Mouse (Mus musculus) kidney, embryonic 14.5 days (tissue): ENCODE results near the gene 5830411N06Rik. TPM values are rescaled to one million over a fixed set of nuclear protein-coding genes. Genes with fewer than 3 reads are reported as not detected.

Experiments used
- ATAC-seq: fragments of 200-750 bp; cut with Nextera tagmentation; 2 replicates; pipeline ENCODE4 v1.8.0; 2017; ENCODE audit warnings: moderate number of reproducible peaks, mild to moderate bottlenecking, moderate TSS enrichment, moderate library complexity; ENCODE audit not compliant: low FRiP score, low TSS enrichment
- H3K27ac ChIP-seq: fragments of 300-500 bp; sonication (generic); 2 replicates; pipeline ENCODE4 v1.5.1; 2014; ENCODE audit warnings: low read depth, mild to moderate bottlenecking, low read length, moderate library complexity, mixed read lengths
- H3K27me3 ChIP-seq: fragments of 300-500 bp; sonication (generic); 2 replicates; pipeline ENCODE4 v1.6.1; 2014; ENCODE audit warnings: mild to moderate bottlenecking, low read length; ENCODE audit not compliant: control insufficient read depth, insufficient read depth
- H3K36me3 ChIP-seq: fragments of 300-500 bp; sonication (generic); 2 replicates; pipeline ENCODE4 v1.6.1; 2014; ENCODE audit warnings: low read length, mixed read lengths; ENCODE audit not compliant: control insufficient read depth, insufficient read depth
- H3K4me1 ChIP-seq: fragments of 300-500 bp; sonication (generic); 2 replicates; pipeline ENCODE4 v1.6.1; 2014; ENCODE audit warnings: low read length, mixed read lengths; ENCODE audit not compliant: control insufficient read depth, insufficient read depth
- H3K4me2 ChIP-seq: fragments of 300-500 bp; sonication (generic); replicated peaks from 2 replicates; pipeline ENCODE4 v1.6.1; 2014; ENCODE audit warnings: low read depth, mild to moderate bottlenecking, low read length
- H3K4me3 ChIP-seq: fragments of 300-500 bp; sonication (generic); 2 replicates; pipeline ENCODE4 v1.5.1; 2014; ENCODE audit warnings: mild to moderate bottlenecking, low read length
- H3K9ac ChIP-seq: fragments of 300-500 bp; sonication (generic); 2 replicates; pipeline ENCODE4 v1.6.1; 2014; ENCODE audit warnings: low read depth, mild to moderate bottlenecking, low read length, moderate library complexity
- H3K9me3 ChIP-seq: fragments of 300-500 bp; sonication (generic); 2 replicates; pipeline ENCODE4 v1.6.1; 2016; ENCODE audit warnings: low read length; ENCODE audit not compliant: control insufficient read depth
- WGBS: fragments of 180-500 bp; shearing (Covaris S2); extraction: QIAGEN DNeasy Blood & Tissue Kit; methylation state at CpG from one replicate; pipeline ENCODE4 v1.1.7; 2014; 5-methylcytosine and 5-hydroxymethylcytosine counted together
- polyA plus RNA-seq: library from polyadenylated mRNA; unstranded; fragments of >200 nt; fragmentation: Nextera tagmentation; extraction: Ambion mirVana; gene quantifications from 2 replicates; pipeline ENCODE4 v1.2.1, GENCODE M21; 2014

The 5830411N06Rik gene
- polyA plus RNA-seq, 1 experiment from 2014 or later = not detected

GRCm38 (mm10) chr7:140319861-140320385 lies 72.8 kb downstream of the 5830411N06Rik start:
- Histone ChIP-seq H3K36me3 (no peaks in the 10 kb centered on the region), H3K4me3 (no peak overlapping the region), H3K9me3 (no peaks in the 10 kb centered on the region), H3K9ac (no peak overlapping the region), H3K4me1 (no peaks in the 10 kb centered on the region), H3K27ac (no peak overlapping the region), H3K4me2 (no peak overlapping the region), H3K27me3 (no peaks in the 10 kb centered on the region)
- ATAC-seq = no peak
- 80% methylated on average over 3 of the region's 3 CpGs for WGBS

DNA sequence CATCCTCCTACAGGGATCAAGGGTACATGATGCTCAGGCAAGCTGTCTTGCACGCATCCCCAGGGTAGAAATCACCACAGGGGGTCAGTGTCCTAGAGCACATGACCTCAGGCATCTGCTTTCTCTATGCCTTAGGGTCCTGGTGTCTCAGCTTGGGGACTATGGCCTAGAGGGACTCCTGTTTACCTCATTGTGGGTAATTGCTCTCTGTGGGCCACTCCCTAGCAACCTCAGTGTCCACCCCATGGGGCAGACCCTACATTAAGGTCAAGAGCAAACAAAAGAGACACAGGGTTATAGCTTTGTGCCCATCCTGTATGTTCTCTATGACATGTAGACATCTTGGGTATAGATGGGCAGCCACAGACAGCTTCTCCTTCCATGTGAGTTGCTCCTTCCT lies 73.5 kb downstream of the 5830411N06Rik start, which contains the start of gene Olfr525:
Gene Olfr525 (plus strand): TSS at position 301 of the 400 bp plus-strand sequence.
- no peak within 1 kb of the TSS for H3K9ac ChIP-seq
- H3K36me3 ChIP-seq = no peaks in the 10 kb centered on the region
- ATAC-seq = no peak
- H3K27ac ChIP-seq = no peak within 1 kb of the TSS
- H3K9me3 ChIP-seq = no peaks in the 10 kb centered on the region
- H3K4me1 ChIP-seq = no peaks in the 10 kb centered on the region
- no peaks in the 10 kb centered on the region for H3K27me3 ChIP-seq
- no peak within 1 kb of the TSS for H3K4me3 ChIP-seq
- 73% methylated on average over 1 of the region's 1 CpGs for WGBS
- no peak within 1 kb of the TSS for H3K4me2 ChIP-seq

DNA sequence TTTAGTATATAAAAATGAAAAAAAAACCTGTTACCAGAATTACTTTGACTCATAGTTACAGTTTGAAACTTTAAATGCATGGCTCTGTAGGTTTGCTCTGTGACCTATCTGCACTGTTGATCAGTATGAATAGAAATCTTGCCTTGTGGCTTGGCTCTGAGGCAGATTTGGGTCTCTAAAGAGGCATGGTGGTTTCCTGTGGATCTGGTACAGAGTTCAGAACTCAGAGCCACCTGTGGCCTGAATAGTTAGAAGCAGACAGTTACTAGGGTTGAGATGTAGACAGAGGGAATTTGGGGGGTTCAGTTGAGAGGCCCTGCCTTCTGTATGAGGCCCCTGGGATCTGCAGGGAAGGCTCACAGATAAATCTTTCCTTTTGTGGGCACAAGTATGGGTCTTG lies 74.1 kb downstream of the 5830411N06Rik start:
- Histone ChIP-seq H3K4me2 (no peak overlapping the region), H3K36me3 (no peaks in the 10 kb centered on the region), H3K9me3 (no peaks in the 10 kb centered on the region), H3K27me3 (no peaks in the 10 kb centered on the region), H3K9ac (no peak overlapping the region), H3K4me3 (no peak overlapping the region), H3K4me1 (no peaks in the 10 kb centered on the region), H3K27ac (no peak overlapping the region)
- ATAC-seq = no peak

- no peak for ATAC-seq
- H3K36me3 ChIP-seq = no peaks in the 10 kb centered on the region
- H3K9ac ChIP-seq = no peak overlapping the region
- 67% methylated on average over 1 of the region's 1 CpGs for WGBS
- no peaks in the 10 kb centered on the region for H3K4me1 ChIP-seq
- no peaks in the 10 kb centered on the region for H3K9me3 ChIP-seq
- H3K4me3 ChIP-seq = no peak overlapping the region
- H3K27ac ChIP-seq = no peak overlapping the region
- no peaks in the 10 kb centered on the region for H3K27me3 ChIP-seq
- no peak overlapping the region for H3K4me2 ChIP-seq
Measured at GRCm38 (mm10) chr7:140329766-140330304, 82.8 kb downstream of the 5830411N06Rik start.

- Histone ChIP-seq H3K4me1 (no peaks in the 10 kb centered on the region), H3K4me2 (no peak within 1 kb of the TSS), H3K36me3 (no peaks in the 10 kb centered on the region), H3K27ac (no peak within 1 kb of the TSS), H3K9ac (no peak within 1 kb of the TSS), H3K4me3 (no peak within 1 kb of the TSS), H3K27me3 (no peaks in the 10 kb centered on the region), H3K9me3 (no peaks in the 10 kb centered on the region)
- no peak for ATAC-seq
- 78% methylated on average over 2 of the region's 2 CpGs for WGBS
Measured at GRCm38 (mm10) chr7:140333717-140334116, 86.6 kb downstream of the 5830411N06Rik start, which contains the start of gene Olfr527. Olfr527 (plus strand) TSS chr7:140334017.

Other genes starting within 250 kb of the 5830411N06Rik start
- gene Zfp511, start 210.9 kb upstream of the 5830411N06Rik start, polyA plus RNA-seq = 46.2 and 47.5 TPM in 2 replicates
- 40.6 and 62.9 TPM in 2 replicates for gene Tubgcp2, start 210.6 kb upstream of the 5830411N06Rik start, polyA plus RNA-seq
- gene Msx3, start 198.2 kb upstream of the 5830411N06Rik start, polyA plus RNA-seq = not detected in 2 replicates
- gene Caly, start 164.7 kb upstream of the 5830411N06Rik start, polyA plus RNA-seq = 0.91 TPM in 2 replicates
- 0.38 TPM in 1 of 2 replicates, not detected in the other for gene Prap1, start 153.9 kb upstream of the 5830411N06Rik start, polyA plus RNA-seq
- gene Fuom, start 144.8 kb upstream of the 5830411N06Rik start, polyA plus RNA-seq = 32.4 and 36.2 TPM in 2 replicates
- gene Paox, start 131.5 kb upstream of the 5830411N06Rik start, polyA plus RNA-seq = 20.7 and 24.8 TPM in 2 replicates
- gene Echs1, start 130.8 kb upstream of the 5830411N06Rik start, polyA plus RNA-seq = 186 and 199 TPM in 2 replicates
- gene Mtg1, start 109.7 kb upstream of the 5830411N06Rik start, polyA plus RNA-seq = 25.9 and 30.8 TPM in 2 replicates
- gene Sprn, start 92.4 kb upstream of the 5830411N06Rik start, polyA plus RNA-seq = 0.13 and 0.14 TPM in 2 replicates
- gene Olfr522, start 82.5 kb upstream of the 5830411N06Rik start, polyA plus RNA-seq = not detected in 2 replicates
- gene Olfr523, start 74.1 kb upstream of the 5830411N06Rik start, polyA plus RNA-seq = not detected in 2 replicates
- gene Olfr524, start 41.3 kb upstream of the 5830411N06Rik start, polyA plus RNA-seq = not detected in 2 replicates
- not detected in 2 replicates for gene Cd163l1, start 29.0 kb upstream of the 5830411N06Rik start, polyA plus RNA-seq
- gene Olfr525, start 73.6 kb downstream of the 5830411N06Rik start, polyA plus RNA-seq = not detected in 2 replicates
- gene Olfr527, start 86.7 kb downstream of the 5830411N06Rik start, polyA plus RNA-seq = not detected in 2 replicates
- not detected in 2 replicates for gene Olfr60, start 114.4 kb downstream of the 5830411N06Rik start, polyA plus RNA-seq
- not detected in 2 replicates for gene Olfr530, start 129.0 kb downstream of the 5830411N06Rik start, polyA plus RNA-seq
- not detected in 2 replicates for gene Olfr531, start 155.6 kb downstream of the 5830411N06Rik start, polyA plus RNA-seq
- not detected in 2 replicates for gene Olfr532, start 174.4 kb downstream of the 5830411N06Rik start, polyA plus RNA-seq
- not detected in 2 replicates for gene Olfr533, start 216.1 kb downstream of the 5830411N06Rik start, polyA plus RNA-seq
- gene Olfr535, start 236.9 kb downstream of the 5830411N06Rik start, polyA plus RNA-seq = not detected in 2 replicates